Mouse (Mus musculus) urinary bladder, postnatal 4 days (tissue): ENCODE data around the gene Kcnh7.
"Not testable (repeated sequence)": the region's sequence is repeated elsewhere in the genome, so short reads cannot be mapped to it uniquely, and the experiment has no call there.

Experiments
- DNase-seq, 2 experiments: peaks; one replicate each; pipeline ENCODE4 v3.0.0; 2021 to 2022; ENCODE audit warnings: low spot score in 2 of 2

The Kcnh7 gene

DNA sequence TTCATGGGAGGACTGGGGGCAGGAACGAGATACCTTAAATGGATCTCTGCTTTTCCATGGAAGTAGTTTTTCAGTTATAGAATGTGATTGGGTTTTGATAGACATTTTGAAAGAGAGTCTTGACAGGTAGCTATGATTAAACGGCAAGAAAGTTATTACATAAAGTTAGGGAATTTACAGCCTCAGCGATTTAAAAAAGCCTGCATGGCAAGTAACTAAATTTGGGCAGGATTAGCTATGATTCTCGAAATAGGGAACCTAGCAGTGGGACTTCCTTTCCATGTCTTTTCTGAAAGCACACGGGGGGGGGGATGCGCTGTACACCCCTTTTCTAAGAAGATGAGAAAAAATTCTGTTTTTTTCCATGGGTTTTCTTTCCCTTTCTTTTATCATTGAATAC lies 466.8 kb downstream of the Kcnh7 start:
- DNase-seq: no peak

DNA sequence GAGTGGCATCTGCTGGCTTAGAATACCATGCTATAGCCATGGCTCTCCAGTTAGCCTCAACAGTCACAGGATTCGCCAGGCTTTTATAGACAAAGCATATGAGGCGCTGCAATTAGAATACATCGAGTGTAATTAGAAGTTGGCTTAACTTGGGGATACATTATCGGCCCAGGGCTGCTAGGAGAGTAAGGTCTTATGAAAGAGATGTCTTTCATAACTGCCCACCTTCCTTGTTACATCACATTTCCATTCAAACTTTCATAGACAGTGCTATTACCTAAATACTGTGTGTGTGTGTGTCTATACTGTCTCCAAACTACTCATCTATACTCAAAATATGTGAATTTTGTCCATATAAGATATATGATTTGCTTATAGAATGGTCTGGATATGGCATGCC lies 468.8 kb downstream of the Kcnh7 start:
- no peak for DNase-seq

DNA sequence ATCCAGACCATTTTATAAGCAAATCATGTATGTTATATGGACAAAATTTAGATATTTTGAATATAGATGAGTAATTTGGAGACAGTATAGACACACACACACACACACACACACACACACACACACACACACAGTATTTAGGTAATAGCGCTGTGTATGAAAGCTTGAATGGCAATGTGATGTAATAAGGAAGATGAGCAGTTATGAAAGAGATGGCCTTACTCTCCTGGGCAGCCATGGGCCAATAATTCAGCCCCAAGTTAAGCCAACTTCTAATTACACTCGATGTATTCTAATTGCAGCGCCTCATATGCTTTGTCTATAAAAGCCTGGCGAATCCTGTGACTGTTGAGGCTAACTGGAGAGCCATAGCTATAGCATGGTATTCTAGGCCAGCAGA lies 469.7 kb downstream of the Kcnh7 start:
- not testable (repeated sequence) for DNase-seq

DNA sequence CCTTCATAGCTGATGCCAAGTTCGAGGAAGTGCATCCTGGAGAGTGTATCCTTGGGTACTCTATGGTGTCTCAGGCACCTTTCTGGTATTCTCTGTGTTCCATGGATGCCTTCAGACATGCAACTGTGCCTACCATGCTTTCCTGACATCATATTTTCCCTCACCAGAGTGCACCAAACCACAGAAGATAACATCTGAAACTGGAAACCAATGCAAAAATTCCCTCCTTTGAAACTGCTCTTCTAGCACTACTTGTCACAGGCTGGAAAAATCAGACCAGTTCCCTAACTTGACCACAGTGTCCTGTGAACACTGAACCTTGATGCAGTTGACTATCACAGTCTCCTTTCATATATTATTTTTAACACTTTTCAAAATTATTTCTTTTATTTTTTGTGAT lies 474.5 kb downstream of the Kcnh7 start:
- DNase-seq: no peak

GRCm38 (mm10) chr2:62706313-62706712 lies 477.8 kb downstream of the Kcnh7 start:
- no peak for DNase-seq

DNA sequence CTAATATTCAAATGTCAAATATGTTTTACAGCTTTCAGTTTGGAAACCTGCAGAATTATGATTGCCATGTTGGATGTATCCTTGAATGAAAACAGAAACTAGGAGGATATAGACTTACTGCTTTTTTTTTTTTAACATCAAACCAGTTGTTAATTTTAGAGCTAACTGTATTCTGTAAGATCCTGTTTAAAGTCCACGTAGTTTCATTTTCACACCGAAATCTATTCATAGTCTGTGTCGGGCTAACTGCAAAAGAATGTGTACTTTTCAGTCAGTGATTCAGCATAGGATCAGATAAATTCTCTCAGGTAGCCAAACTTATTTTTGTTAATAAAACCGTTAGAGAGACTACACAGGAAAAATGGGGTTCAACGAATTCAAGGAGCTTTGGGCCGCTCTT lies 498.2 kb downstream of the Kcnh7 start:
- DNase-seq: no peak

- no peak for DNase-seq
Observed at GRCm38 (mm10) chr2:62684989-62685595, 499.0 kb downstream of the Kcnh7 start.

GRCm38 (mm10) chr2:62681667-62682066 lies 502.4 kb downstream of the Kcnh7 start:
- DNase-seq: no peak

GRCm38 (mm10) chr2:62672788-62673187 lies 511.3 kb downstream of the Kcnh7 start:
- no peak for DNase-seq

- DNase-seq: no peak
Observed at GRCm38 (mm10) chr2:62670767-62671166, 513.3 kb downstream of the Kcnh7 start.

- no peak for DNase-seq
Observed at GRCm38 (mm10) chr2:62670301-62670700, 513.8 kb downstream of the Kcnh7 start.

- DNase-seq: no peak
Observed at GRCm38 (mm10) chr2:62669848-62670247, 514.2 kb downstream of the Kcnh7 start.

DNA sequence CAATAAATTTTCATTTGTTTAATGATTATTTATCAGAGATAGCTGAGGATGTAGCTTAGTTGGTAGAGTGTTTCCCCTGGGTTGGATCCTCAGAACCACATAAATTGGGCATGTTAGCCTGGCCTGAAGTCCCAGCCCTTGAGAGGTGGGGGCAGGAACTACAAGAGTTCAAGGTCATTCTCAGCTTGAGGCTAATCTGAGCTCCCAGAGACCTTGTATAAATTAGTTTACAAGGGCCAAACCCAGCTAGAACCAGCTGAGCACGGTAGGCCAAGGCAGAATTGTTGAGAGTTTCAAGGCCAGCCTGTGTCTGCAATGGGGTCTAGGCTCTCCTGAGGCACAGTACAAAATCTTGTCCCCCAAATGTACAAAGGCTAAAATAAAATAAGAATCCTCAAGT lies 518.6 kb downstream of the Kcnh7 start:
- DNase-seq: no peak

- no peak for DNase-seq
Observed at GRCm38 (mm10) chr2:62664839-62665238, 519.2 kb downstream of the Kcnh7 start.

GRCm38 (mm10) chr2:62664135-62664670 lies 519.9 kb downstream of the Kcnh7 start, which contains the start of gene Gca:
Gene Gca (plus strand): TSS chr2:62664285.
- DNase-seq: peak; percentile 64 to 71

DNA sequence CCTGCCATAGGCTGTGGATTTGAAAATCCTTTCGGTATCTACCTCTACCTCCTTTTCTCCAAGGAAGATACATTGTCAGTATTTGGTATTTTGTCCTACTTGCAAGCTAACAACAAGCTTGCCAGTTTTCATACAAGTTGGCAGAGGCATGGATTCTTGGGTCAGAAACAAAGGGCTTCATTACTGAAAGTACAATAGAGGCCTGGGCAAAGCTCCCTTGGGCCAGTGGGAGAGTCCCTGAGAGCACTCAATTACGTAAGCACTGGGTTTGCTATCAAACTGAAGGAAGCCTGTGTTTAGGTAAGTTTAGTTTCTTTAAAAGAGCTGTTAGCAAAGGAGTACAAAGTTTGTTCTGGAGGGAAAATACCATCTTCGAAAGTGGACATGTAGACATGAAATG lies 521.5 kb downstream of the Kcnh7 start:
- no peak for DNase-seq

GRCm38 (mm10) chr2:62660565-62660964 lies 523.5 kb downstream of the Kcnh7 start:
- no peak for DNase-seq

- DNase-seq: no peak
Observed at GRCm38 (mm10) chr2:62656072-62656471, 528.0 kb downstream of the Kcnh7 start.

DNA sequence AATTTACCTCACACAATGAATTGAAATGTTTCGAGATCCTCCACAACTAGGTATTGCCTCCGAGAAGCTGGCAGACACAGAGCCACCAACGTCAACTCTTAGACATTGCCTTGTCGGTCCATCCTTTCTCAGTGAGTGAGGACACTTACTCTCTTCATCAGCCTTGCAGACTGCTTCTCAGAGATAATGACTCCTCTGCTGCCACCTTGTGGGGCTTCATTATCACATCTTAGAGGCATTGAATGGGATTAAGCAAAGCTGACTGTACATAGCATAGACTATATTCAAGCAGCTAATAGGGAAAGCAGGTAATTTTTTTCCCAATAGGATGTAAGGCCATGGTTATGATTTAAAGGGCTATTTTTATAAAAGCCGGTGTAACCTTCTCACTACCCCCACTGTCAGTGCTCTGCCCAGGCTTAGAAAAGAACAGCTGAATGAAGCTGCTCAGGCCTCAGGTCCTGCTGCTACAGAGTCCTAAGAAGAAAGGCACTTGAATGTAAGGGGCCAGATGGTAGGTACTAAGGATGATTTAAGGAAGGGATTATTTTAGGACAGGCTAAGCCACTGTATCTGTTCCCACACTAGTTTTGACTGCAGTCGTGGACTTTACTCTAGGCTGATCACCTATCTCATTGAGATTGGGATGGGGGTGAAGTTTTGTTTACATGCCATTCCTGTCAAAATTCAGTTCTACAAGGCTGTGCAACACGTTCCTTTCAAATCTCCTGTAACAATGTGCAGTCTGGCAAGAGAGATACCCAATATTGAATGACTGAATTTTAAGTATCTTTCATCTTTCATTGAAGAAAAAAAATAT lies 529.4 kb downstream of the Kcnh7 start:
- no peak for DNase-seq

DNA sequence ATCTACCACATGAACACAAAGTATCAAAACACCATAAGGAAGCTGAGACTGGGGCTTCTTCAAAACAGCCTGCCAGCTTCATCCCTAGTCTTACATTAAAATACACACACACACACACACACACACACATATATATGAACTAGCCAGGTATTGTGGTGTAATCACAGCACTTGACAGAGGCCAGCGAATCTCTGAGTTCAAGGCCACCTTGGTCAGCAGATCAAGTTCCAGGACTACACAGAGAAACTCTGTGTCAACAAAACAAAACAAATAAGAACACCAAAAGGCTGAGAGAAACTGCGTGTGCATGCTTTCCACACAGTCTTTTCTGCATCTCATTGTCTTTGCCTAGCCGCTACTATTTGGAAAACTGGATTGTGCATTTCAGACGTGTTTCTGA lies 531.6 kb downstream of the Kcnh7 start:
- DNase-seq: no peak

GRCm38 (mm10) chr2:62651890-62652289 lies 532.2 kb downstream of the Kcnh7 start:
- DNase-seq: no peak

GRCm38 (mm10) chr2:62646671-62647289 lies 537.3 kb downstream of the Kcnh7 start:
- no peak for DNase-seq
